Mouse (Mus musculus): ENCODE measurements at regions not wholly inside any gene's neighbourhood (a gene's known extent, or its start where the extent isn't known, plus 50 kb on each side); places are given as distances from the start of the nearest gene placed in this dataset.

- DNase-seq: peak; percentile 21
Measured at GRCm38 (mm10) chr13:48316747-48317146, 55.7 kb downstream of the Id4 start.

- no peak for DNase-seq
Measured at GRCm38 (mm10) chr13:48317457-48317856, 56.4 kb downstream of the Id4 start.

- DNase-seq: no peak
Measured at GRCm38 (mm10) chr13:48319001-48319400, 58.0 kb downstream of the Id4 start.

- DNase-seq: peak; percentile 38
Measured at GRCm38 (mm10) chr13:48324290-48324718, 63.3 kb downstream of the Id4 start.

- DNase-seq: no peak
Measured at GRCm38 (mm10) chr13:48330619-48331018, 69.6 kb downstream of the Id4 start.

- DNase-seq: no peak
Measured at GRCm38 (mm10) chr13:48336135-48336534, 75.1 kb downstream of the Id4 start.

GRCm38 (mm10) chr13:48336602-48337001, 75.6 kb downstream of the Id4 start:
- no peak for DNase-seq

- no peak for DNase-seq
Measured at GRCm38 (mm10) chr13:48338561-48338960, 77.5 kb downstream of the Id4 start.

GRCm38 (mm10) chr13:48350124-48350523, 89.1 kb downstream of the Id4 start:
- no peak for DNase-seq

- no peak for DNase-seq
Measured at GRCm38 (mm10) chr13:48350955-48351354, 89.9 kb downstream of the Id4 start.

GRCm38 (mm10) chr13:48357118-48357517, 96.1 kb downstream of the Id4 start:
- no peak for DNase-seq

GRCm38 (mm10) chr13:48357640-48358039, 96.6 kb downstream of the Id4 start:
- DNase-seq: no peak

- no peak for DNase-seq
Measured at GRCm38 (mm10) chr13:48371060-48371459, 110.0 kb downstream of the Id4 start.

- no peak for DNase-seq
Measured at GRCm38 (mm10) chr13:48376405-48376804, 115.4 kb downstream of the Id4 start.

- DNase-seq: no peak
Measured at GRCm38 (mm10) chr13:48383580-48384445, 122.8 kb downstream of the Id4 start.

GRCm38 (mm10) chr13:48384901-48385300, 123.9 kb downstream of the Id4 start:
- no peak for DNase-seq

GRCm38 (mm10) chr13:48391126-48391525, 122.1 kb downstream of the Zfp169 start:
- no peak for DNase-seq

- peak; percentile 5 for DNase-seq
Measured at GRCm38 (mm10) chr13:48397761-48398160, 115.5 kb downstream of the Zfp169 start.

GRCm38 (mm10) chr13:48398617-48399016, 114.6 kb downstream of the Zfp169 start:
- DNase-seq: no peak

GRCm38 (mm10) chr13:48402316-48402715, 110.9 kb downstream of the Zfp169 start:
- no peak for DNase-seq

GRCm38 (mm10) chr13:48422438-48423329, 90.6 kb downstream of the Zfp169 start:
- DNase-seq: no peak

- DNase-seq: no peak
Measured at GRCm38 (mm10) chr13:48426816-48427215, 86.4 kb downstream of the Zfp169 start.

- no peak for DNase-seq
Measured at GRCm38 (mm10) chr13:48436659-48437345, 76.4 kb downstream of the Zfp169 start.

Measured in heart, postnatal 4 days (tissue).